Mouse (Mus musculus) CD4-positive helper T cell, adult 2 months (primary cell): ENCODE measurements around the gene Supv3l1.
"Not testable (repeated sequence)": the region's sequence is repeated elsewhere in the genome, so short reads cannot be mapped to it uniquely, and the experiment has no call there.

Experiments
- DNase-seq: peaks from one replicate; pipeline ENCODE4 v3.0.0-alpha.2; 2012; ENCODE audit warnings: low read depth, missing footprints, low spot score

The Supv3l1 gene

DNA sequence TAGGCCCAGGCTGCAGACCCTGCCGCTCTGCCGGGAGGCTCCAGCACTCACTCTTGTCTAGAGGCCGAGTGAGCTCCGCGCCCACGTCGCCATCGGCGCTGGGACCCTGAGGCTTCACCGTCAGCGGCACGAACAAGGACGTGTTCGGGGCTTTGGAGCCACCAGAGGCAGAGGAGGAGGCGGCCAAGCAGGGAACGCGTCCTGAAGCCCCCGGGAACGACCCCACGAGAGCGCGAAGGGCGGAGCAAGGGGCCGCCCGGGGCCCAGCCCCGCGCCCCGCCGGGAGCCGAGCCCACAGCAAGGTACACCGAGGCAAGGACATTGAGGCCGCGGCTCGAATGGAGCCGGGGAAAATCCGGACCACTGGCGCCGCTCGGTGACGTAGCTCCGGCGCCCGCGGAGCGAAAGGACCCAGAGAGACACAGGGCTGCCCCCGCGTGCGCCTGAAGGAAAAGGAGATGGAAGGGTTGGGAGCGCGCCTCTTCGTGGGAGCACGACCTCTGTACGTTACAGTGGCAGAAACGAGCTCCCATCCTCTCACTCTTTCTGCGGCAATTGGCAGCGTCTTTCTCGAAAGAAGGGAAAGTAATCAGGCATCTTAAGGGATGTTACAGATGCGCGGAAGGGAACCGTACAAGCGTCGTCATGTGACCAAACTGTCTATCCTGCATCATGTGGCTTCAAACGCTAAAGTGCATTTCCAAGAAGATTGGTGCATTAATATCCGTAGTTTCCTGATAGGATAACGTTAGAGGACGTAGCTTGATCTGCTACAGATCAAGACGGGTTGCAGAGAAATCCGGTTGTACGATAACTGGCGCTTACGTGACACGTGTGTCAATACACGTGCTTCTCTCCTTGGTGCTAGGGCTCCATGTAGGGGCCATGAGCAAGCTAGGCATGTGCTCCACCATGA is at the start of gene Supv3l1, which contains the start of gene 4930507D05Rik:
TSS of gene Supv3l1 (minus strand) at position 375 of the 916 bp plus-strand sequence.
TSS of gene 4930507D05Rik (plus strand) at position 126 of the 916 bp plus-strand sequence.
- peak; percentile 91 for DNase-seq

DNA sequence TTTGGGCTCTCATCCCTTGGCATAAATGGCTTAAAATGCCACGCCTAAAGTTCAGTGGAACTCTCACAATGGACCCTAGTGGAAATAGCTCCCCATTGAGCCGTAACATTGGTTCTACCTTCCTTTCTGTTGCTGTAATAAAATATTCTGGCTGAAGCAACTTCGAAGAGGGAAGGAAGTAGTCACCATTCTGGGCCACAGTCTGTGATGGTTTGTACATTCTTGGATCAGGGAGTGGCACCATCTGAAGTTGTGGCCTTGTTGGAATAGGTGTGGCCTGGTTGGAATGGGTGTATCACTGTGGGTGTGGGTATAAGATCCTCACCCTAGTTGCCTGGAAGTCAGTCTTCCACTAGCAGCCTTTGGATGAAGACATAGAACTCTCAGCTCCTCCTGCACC is 42.1 kb upstream of the Supv3l1 start:
- not testable (repeated sequence) for DNase-seq

DNA sequence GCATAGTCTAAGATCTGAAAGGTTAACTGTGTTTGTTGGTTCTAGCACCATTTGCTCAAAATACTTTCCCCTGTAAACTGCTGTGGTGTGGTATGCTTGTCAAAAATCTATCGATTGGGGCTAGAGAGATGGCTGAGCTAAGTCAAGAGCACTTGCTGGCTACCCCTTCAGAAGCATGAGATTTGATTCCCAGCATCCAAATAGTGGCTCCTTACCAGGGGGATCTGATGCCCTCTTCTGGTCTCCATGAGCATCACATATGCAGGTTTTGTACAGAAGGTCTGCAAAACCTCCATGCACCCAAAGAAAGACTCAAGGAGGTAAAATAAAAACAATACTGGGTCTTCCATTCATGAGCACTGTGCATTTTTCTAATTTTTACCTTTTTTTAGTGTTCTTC is 38.7 kb upstream of the Supv3l1 start:
- DNase-seq = peak; percentile 60

- peak; percentile 96 for DNase-seq
These were observed 37.3 kb upstream of the Supv3l1 start, which contains the start of gene Vps26a for GRCm38 (mm10) chr10:62486618-62487415. Gene Vps26a, minus strand, starts transcription at chr10:62486805.

- peak; percentile 48 for DNase-seq
These were observed 36.5 kb upstream of the Supv3l1 start for GRCm38 (mm10) chr10:62485878-62486582.

GRCm38 (mm10) chr10:62481108-62481852 is 31.7 kb upstream of the Supv3l1 start:
- no peak for DNase-seq

DNA sequence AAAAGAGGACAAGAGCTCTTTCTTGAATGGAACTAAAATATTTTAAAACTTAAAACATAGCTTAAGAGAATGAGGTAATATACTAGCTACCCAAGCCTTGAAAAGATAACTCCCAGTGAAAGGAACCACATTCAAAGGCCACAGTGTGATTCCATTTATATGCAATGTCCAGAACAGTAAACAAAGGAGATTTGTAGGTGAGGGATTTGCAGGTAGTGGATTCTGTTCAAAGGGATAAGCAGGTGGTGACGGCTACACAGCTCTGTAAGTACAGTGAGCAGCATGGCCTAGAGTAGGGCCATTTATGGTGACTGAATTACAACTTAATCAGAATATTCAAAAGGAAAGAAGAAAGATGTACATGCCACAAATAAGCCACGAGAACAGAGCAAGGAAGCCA is 27.4 kb upstream of the Supv3l1 start:
- no peak for DNase-seq

- no peak for DNase-seq
These were observed 25.4 kb upstream of the Supv3l1 start for GRCm38 (mm10) chr10:62474944-62475343.

- no peak for DNase-seq
These were observed 21.6 kb upstream of the Supv3l1 start for GRCm38 (mm10) chr10:62471105-62471504.

DNA sequence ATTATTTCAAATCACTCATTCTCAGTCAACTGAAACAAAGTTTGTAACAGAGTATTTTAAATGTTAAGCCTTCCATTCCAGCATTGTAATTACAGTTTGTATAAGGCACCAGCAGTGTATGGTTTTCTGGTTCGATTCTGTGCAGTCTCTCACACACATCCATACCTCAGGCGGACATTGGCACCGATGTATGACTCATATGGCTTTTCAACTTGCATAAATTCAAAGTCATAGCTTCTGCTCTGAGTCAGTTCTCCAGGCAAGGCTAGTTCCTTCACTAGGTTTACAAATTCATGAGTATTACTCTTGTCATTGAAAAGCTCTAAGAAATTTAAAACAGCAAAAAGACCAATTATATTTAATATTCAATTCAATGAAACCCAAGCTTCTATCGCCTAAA is 20.2 kb upstream of the Supv3l1 start:
- no peak for DNase-seq

DNA sequence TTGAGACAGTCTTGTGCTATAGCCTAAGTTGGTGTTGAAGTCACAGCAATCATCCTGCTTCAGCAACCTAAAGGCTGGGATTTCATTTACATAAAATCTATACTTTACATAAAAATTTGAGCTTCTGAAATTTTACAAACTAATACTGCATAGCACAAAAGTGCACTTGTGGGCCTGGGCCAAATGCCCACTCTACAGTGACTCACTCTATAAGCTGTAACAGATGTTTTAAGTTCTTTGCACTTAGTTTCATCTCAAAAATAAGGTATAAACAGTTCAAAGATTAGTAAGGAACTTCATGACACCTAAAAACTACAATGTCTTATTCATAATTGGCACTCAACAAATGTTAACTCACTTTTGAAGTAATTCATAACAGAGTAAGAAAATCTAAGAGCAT is 11.8 kb upstream of the Supv3l1 start:
- no peak for DNase-seq

DNA sequence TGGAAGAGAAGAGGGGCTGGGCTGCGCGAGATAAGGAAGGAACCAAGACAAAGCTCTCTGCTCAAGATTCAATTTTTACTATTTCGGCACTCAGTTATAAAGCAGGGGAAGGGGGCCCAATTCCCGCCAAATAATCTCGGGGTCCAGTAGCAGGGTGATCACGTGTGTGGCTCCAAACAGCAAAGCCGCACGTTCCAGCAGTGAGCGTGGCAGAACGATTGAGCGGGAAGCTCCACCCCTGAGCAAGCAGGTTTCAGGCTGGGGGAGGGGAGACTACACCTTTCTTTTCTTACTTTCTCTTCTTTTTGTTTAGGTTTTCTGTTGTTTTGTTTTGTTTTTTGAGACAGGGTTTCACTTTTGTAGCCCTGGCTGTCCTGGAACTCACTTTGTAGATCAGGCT is 2.5 kb upstream of the Supv3l1 start:
- DNase-seq = not testable (repeated sequence)

DNA sequence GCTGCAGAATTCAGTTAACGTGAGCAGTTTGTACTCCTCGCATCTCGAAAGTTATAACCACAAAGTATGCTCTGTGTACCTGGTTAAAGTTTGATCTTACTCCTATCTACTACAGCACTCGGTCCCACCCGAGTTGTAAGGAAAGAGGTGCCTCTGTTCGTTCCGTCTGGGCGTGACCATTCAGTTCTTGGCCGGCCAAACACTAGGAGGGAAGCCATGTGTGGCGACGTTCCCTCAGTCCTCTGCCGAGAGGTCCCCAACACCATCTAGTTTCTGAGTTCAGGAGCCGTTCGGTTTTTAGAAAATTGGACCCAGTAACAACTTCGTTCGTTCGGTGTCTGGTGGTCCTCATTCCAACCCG is 722 bp upstream of the Supv3l1 start:
- no peak for DNase-seq

GRCm38 (mm10) chr10:62430427-62430826 is 19.1 kb downstream of the Supv3l1 start:
- no peak for DNase-seq

- no peak for DNase-seq
These were observed 24.3 kb downstream of the Supv3l1 start for GRCm38 (mm10) chr10:62425081-62425871.

DNA sequence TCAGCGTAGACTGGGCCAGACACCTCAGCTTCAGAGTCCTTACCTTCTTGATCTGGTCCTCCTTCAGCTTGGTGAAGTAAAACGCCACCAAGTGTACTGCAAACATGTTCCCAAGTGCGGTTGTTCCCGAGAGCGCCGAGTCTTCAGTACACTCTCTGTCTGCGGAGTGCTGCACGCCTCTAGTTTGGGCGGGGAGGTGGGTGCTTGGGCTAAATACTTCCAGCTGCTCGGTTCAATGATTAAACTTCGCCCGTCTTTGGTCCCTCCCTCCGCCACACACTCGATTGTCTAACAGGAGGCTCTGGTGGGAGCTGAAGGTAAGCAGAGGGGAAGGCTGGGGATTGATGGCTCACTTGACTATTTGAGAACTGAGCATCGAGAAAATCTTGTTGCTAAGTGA is 27.3 kb downstream of the Supv3l1 start, which contains the start of gene Hkdc1:
TSS of gene Hkdc1 (minus strand) at position 237 of the 400 bp plus-strand sequence.
- no peak for DNase-seq

GRCm38 (mm10) chr10:62421127-62421526 is 28.4 kb downstream of the Supv3l1 start:
- DNase-seq = no peak

DNA sequence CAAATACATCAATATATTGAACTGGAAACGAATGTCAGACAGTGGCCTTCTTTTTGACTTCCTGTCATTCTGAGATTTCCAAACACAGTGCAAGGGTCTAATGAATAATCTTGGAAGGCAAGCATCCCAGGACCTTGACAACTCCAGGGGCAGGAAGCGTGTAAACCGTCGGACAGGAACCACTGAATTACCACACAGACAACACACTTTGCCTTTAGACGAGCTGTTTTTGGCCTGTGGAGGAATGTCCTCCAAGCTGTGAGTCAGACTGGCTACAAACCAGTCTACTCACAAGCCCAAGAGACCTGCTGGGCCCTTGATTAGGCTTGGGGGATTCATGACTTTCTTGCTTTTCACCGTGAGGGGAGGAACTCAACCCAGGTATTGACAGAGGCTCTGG is 29.1 kb downstream of the Supv3l1 start:
- DNase-seq = no peak

- no peak for DNase-seq
These were observed 30.1 kb downstream of the Supv3l1 start for GRCm38 (mm10) chr10:62419422-62419821.

DNA sequence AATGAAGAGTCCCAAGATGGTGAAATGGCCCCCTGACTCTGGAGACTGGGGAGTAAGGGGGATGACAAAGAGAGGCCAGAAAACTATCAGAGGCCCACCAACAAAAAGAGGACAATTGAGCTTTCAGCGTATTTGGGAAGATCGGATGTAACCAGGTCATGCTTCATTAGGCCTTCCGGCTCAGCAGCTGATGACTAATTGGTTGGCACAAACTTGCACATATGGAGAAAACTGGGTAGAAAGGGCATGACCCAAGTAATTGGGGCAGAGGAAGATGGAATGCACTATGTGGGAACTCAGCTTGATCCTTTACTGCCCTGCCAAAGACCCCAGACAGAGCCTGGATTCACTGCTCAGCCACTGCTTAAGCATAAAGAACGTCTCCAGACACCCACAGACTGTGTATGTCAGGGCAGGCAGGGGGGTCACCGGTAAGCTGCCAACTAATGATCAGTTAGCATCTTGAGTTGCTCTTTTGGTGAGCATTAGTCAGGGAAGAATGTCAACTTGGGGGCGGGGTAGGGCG is 30.6 kb downstream of the Supv3l1 start:
- DNase-seq = no peak
